Mouse (Mus musculus): ENCODE results near the gene Mgat4e. TPM values are rescaled to one million over a fixed set of nuclear protein-coding genes. Genes with fewer than 3 reads are reported as not detected.
A peak's percentile ranks its signal among the peaks of the same experiment; 100 is the strongest.
"Not testable (repeated sequence)": the region's sequence is repeated elsewhere in the genome, so short reads cannot be mapped to it uniquely, and the experiment has no call there.

Gene Mgat4e
- polyA plus RNA-seq, 1 experiment from 2014 or later: not detected

DNA sequence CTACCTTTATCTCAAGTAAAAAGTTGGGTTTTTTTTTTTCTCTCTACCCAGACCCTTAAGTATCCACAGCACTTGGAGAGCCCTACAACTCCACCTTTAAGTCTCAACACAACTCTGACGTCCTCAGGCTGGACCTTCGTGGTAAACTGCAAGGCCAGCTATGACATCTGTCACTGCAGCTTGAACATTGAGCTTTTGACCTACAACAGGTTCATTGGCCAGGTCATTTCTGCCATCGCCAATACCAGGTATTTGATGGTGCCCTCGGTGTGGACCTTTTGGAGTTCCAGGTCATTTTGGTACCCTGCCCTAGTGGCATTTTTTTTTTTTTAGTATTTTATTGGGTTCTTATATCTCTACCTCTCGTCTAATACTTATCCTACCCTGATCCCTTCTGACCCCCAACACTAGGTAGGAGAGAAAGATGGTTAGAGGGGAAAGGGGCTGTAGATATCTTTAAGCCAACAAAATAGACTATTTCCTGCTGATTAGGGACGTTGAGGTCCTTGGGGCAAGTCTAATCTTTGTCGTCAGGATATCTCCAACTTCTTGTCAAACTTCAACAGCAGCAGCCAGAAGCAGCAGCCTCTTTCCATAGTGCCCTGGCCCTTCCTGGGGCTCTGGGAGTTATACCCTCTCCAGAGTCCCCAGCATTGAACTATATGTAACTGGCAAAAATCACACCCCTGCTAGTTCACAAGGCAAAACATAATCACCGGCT lies 29.3 kb downstream of the Mgat4e start:
- Histone ChIP-seq H3K4me2 (no peak overlapping the region), H3K9ac (no peak overlapping the region), H3K27me3 (replicated peaks) (0 out of 2 replicates have a peak, but pooled peaks cover under 1% of the 10 kb centered on the region), H3K9me3 (no peaks in the 10 kb centered on the region), H3K36me3 (replicated peaks) (no peaks in the 10 kb centered on the region), H3K4me3 (no peak overlapping the region), H3K27ac (no peak overlapping the region), H3K4me1 (peaks cover 5% of the 10 kb centered on the region; the same call in 1 of the 2 replicates)
- no peak for ATAC-seq (replicated peaks)
- WGBS: 85% methylated on average over 8 of the region's 8 CpGs

DNA sequence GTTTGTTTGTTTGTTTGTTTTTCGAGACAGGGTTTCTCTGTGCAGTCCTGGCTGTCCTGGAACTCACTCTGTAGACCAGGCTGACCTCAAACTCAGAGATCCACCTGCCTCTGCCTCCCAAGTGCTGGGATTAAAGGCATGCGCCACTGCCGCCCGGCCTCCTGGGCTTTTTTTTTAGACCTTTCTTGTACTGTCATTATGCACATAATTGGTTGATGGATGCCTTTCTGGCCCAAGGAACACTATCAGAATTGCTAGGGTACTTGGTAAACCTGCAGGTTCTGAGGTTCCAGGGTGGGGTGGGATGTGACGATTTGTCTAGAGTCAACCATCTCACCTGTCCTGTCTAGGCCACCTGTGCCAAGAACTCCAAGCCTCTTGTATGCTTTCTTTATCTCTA lies 30.3 kb downstream of the Mgat4e start:
- WGBS: 97% methylated on average over 5 of the region's 5 CpGs
- H3K4me3 ChIP-seq; H3K4me2 ChIP-seq; H3K27ac ChIP-seq; ATAC-seq (replicated peaks); H3K36me3 ChIP-seq (replicated peaks); H3K9me3 ChIP-seq; H3K9ac ChIP-seq; H3K4me1 ChIP-seq: not testable (repeated sequence)
- H3K27me3 ChIP-seq (replicated peaks): peaks cover 10% of the 10 kb centered on the region; the same call in 1 of the 2 replicates

GRCm38 (mm10) chr1:134518677-134519076 lies 30.8 kb downstream of the Mgat4e start:
- Histone ChIP-seq H3K4me3 (no peak overlapping the region), H3K36me3 (replicated peaks) (no peaks in the 10 kb centered on the region), H3K4me2 (no peak overlapping the region), H3K27me3 (replicated peaks) (peaks cover 11% of the 10 kb centered on the region; the same call in 1 of the 2 replicates), H3K4me1 (peaks cover 5% of the 10 kb centered on the region; the same call in 1 of the 2 replicates), H3K27ac (no peak overlapping the region), H3K9ac (no peak overlapping the region), H3K9me3 (no peaks in the 10 kb centered on the region)
- 7% methylated on average over 7 of the region's 7 CpGs for WGBS
- no peak for ATAC-seq (replicated peaks)

- H3K4me1 ChIP-seq: peaks cover 12% of the 10 kb centered on the region
- not testable (repeated sequence) for ATAC-seq (replicated peaks); H3K4me3 ChIP-seq; H3K4me2 ChIP-seq; H3K9me3 ChIP-seq; H3K9ac ChIP-seq; H3K27ac ChIP-seq; H3K36me3 ChIP-seq (replicated peaks)
- H3K27me3 ChIP-seq (replicated peaks): peaks cover 17% of the 10 kb centered on the region; the same call in 1 of the 2 replicates
- WGBS: 97% methylated on average over 14 of the region's 14 CpGs
These were observed 31.6 kb downstream of the Mgat4e start for GRCm38 (mm10) chr1:134517841-134518240.

DNA sequence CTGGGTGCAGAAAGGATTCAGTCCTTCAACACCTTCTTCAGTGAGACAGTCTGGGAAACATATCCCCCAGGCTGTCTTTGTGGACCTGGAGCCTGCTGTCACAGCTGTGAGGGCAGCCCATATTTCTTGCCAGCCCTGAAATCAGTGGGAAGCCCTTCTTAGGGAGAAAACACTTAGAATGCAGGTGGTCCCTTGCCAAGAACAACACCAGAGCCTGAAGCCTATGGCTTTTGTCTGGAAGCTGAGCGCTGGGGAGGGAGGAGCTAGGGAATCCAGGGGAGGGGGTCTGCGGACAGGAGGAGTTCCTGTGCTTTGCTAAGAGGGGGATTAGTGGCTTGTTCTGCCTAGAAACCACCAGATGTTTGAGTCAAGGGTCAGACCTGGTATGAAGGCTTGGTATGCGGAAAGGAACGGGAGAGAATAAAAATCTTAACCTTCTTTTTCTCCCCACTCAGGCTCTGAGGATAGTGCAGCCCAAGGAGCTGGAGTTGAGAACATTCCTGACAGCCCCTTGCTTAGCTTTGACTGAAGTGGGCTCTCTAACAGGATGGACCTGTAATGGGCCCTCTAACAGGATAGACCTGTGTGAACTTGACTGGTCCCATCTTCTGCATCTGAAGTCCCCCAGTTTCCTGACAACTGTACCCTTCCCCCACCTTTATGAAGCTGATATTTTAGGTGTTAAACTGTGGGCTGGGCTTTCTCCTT lies 32.8 kb downstream of the Mgat4e start:
- H3K36me3 ChIP-seq (replicated peaks): no peaks in the 10 kb centered on the region
- 7% methylated on average over 4 of the region's 4 CpGs for WGBS
- H3K27ac ChIP-seq: no peak overlapping the region
- peaks cover 14% of the 10 kb centered on the region for H3K4me1 ChIP-seq
- H3K4me3 ChIP-seq: no peak overlapping the region
- H3K4me2 ChIP-seq: no peak overlapping the region
- no peaks in the 10 kb centered on the region for H3K9me3 ChIP-seq
- peaks cover 20% of the 10 kb centered on the region; the same call in 1 of the 2 replicates for H3K27me3 ChIP-seq (replicated peaks)
- H3K9ac ChIP-seq: no peak overlapping the region
- 0 out of 2 replicates have a peak, but pooled peaks have one; percentile 6 for ATAC-seq (replicated peaks)

DNA sequence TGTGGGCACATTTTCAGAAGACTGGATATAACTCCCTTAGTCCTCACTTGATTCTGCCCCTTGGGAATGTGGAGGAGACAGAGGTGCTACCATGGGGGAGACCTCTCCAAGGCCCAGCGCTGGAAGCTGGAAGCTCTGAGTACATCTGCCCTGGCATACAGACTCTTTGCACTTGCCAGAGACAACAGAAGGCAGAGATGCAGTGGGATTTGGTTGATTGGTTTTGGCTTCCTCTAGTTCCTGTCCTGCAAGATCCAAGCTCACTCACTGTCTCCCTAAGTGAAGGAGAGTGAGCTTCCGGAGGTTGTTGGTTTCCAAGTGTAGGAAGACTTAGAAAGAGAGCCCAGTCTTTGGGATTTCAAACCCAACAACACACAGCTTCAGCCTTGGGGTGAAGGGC lies 33.6 kb downstream of the Mgat4e start:
- Histone ChIP-seq H3K9ac (no peak overlapping the region), H3K4me3 (no peak overlapping the region), H3K4me2 (no peak overlapping the region), H3K27ac (no peak overlapping the region), H3K4me1 (peaks cover 14% of the 10 kb centered on the region), H3K9me3 (no peaks in the 10 kb centered on the region), H3K36me3 (replicated peaks) (no peaks in the 10 kb centered on the region), H3K27me3 (replicated peaks) (peaks cover 24% of the 10 kb centered on the region)
- 78% methylated on average over 2 of the region's 2 CpGs for WGBS
- ATAC-seq (replicated peaks): no peak

DNA sequence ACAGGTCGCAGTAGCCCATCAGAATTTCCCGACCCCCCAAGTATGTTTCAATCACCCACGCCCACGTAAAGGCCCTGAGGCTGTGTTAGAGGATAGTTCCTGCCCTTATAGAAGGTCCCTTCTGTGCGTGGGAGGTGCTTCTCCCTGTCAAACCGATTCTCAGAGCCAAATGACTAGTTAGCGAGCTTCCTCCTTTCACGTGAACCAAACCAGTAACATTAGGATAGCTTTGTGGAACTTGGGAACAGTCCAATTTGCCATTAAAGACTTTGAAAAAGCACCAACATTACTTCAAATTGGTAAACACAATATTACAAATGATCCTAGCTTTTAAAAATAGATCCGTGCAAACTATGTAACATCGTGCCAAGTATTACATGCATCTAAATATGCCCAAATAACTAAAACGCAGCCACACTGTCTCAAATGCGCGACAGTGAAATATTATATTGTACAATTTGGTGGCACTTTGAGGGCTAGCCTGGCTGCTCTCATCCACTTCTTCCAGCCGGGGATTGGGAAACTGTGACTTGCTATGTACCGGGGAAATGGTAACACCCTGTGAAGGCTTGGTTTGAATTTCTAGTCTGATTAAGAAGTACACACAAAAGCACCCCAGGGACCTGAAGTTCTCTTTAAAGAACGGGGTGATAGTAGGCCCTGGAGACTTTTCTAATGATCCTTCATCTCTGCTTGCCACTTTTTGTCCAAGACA lies 35.4 kb downstream of the Mgat4e start:
- no peak overlapping the region for H3K27ac ChIP-seq
- H3K36me3 ChIP-seq (replicated peaks): no peaks in the 10 kb centered on the region
- WGBS: 42% methylated on average over 16 of the region's 16 CpGs
- H3K4me3 ChIP-seq: peak overlapping the region; percentile 32; the same call in 1 of the 2 replicates
- H3K4me2 ChIP-seq: peak overlapping the region; percentile 56
- H3K9ac ChIP-seq: no peak overlapping the region
- H3K9me3 ChIP-seq: no peaks in the 10 kb centered on the region
- H3K27me3 ChIP-seq (replicated peaks): peaks cover 24% of the 10 kb centered on the region
- H3K4me1 ChIP-seq: peaks cover 14% of the 10 kb centered on the region
- ATAC-seq (replicated peaks): no peak

DNA sequence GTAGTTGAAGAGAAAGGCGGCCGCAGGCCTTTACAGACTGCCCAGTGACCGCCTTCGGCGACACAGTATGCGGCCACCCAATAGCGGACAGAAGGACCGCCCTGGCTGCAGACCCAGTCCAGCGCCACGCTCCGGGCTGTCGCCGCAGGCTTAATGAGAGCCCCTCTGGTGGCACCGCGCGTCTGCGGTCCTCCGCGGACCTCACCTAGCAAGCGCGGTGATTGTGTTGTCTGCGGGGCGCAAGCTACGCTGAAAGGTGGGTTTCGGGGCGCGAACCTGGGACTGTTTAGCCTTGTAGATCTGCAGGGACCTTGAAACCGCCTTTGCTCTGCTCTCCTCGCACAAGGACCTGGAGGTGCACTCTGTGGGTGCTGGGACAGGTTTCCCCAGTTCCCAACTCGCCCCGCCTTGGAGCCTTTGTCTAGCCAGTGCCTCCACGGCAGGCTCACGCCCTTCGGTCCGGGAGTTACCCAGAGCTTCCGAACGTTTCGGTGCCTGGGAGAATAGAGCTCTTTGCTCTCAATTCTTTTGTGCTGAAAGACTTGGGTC lies 36.1 kb downstream of the Mgat4e start:
- 0 out of 2 replicates have a peak, but pooled peaks have one; percentile 42 for ATAC-seq (replicated peaks)
- 1% methylated on average over 38 of the region's 38 CpGs for WGBS
- Histone ChIP-seq H3K4me2 (peak overlapping the region; percentile 56), H3K27me3 (replicated peaks) (peaks cover 24% of the 10 kb centered on the region), H3K4me3 (peak overlapping the region; percentile 32), H3K4me1 (peaks cover 14% of the 10 kb centered on the region), H3K9me3 (no peaks in the 10 kb centered on the region), H3K27ac (no peak overlapping the region), H3K36me3 (replicated peaks) (no peaks in the 10 kb centered on the region), H3K9ac (peak overlapping the region; percentile 28; the same call in 1 of the 2 replicates)

DNA sequence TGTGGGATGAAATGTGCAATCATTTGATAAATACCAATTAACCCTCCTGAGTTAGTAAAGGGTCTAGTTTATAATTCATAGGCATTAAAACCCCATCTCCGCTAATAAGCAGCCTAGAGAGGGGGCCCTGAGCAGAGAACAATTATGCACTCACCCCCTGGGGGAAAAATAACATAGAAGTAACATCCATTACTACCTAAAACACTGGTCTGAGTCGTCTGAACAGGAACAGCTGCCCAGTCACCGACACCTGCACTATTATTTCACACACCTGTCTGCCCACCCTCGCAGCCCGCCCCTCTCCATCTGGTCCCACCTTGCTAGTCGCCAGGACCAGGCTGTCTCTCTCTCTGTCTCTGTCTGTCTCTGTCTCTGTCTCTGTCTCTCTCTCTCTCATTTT lies 36.9 kb downstream of the Mgat4e start:
- no peak overlapping the region for H3K4me2 ChIP-seq
- peaks cover 14% of the 10 kb centered on the region for H3K4me1 ChIP-seq
- H3K27me3 ChIP-seq (replicated peaks): peaks cover 24% of the 10 kb centered on the region
- H3K36me3 ChIP-seq (replicated peaks): 0 out of 2 replicates have a peak, but pooled peaks cover 7% of the 10 kb centered on the region
- no peak overlapping the region for H3K9ac ChIP-seq
- H3K9me3 ChIP-seq: no peaks in the 10 kb centered on the region
- ATAC-seq (replicated peaks): no peak
- 59% methylated on average over 6 of the region's 6 CpGs for WGBS
- no peak overlapping the region for H3K4me3 ChIP-seq
- no peak overlapping the region for H3K27ac ChIP-seq

DNA sequence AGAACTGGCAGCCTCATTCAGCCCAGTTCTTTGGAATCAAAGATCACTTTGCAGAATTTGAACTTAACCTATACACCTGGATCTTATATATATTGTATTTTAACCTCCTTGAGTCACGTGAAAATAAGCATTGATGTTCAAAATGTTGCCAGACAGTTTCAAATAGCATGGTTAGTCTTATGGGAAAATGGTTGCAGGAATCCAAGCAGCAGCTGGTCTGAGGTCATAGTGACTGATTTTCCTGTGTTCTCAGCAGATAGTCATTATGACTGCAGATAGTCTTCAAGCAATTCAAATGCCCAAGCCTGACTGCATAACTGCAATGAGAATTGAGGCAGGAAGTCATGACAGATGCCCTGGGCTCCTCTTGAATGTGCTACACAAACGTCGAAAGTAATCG lies 37.3 kb downstream of the Mgat4e start:
- peaks cover 14% of the 10 kb centered on the region for H3K4me1 ChIP-seq
- 64% methylated on average over 4 of the region's 4 CpGs for WGBS
- H3K9ac ChIP-seq: no peak overlapping the region
- no peak overlapping the region for H3K27ac ChIP-seq
- H3K36me3 ChIP-seq (replicated peaks): 0 out of 2 replicates have a peak, but pooled peaks cover 10% of the 10 kb centered on the region
- H3K9me3 ChIP-seq: no peaks in the 10 kb centered on the region
- ATAC-seq (replicated peaks): no peak
- no peak overlapping the region for H3K4me2 ChIP-seq
- H3K4me3 ChIP-seq: no peak overlapping the region
- H3K27me3 ChIP-seq (replicated peaks): peaks cover 24% of the 10 kb centered on the region

GRCm38 (mm10) chr1:134510018-134510417 lies 39.5 kb downstream of the Mgat4e start:
- no peak for ATAC-seq (replicated peaks)
- Histone ChIP-seq H3K4me3 (no peak overlapping the region), H3K36me3 (replicated peaks) (peaks cover 19% of the 10 kb centered on the region; the same call in 1 of the 2 replicates), H3K9ac (no peak overlapping the region), H3K27me3 (replicated peaks) (peaks cover 22% of the 10 kb centered on the region), H3K4me1 (peaks cover 9% of the 10 kb centered on the region), H3K4me2 (no peak overlapping the region), H3K27ac (no peak overlapping the region), H3K9me3 (no peaks in the 10 kb centered on the region)
- WGBS: 64% methylated on average over 7 of the region's 7 CpGs

GRCm38 (mm10) chr1:134506201-134506600 lies 43.3 kb downstream of the Mgat4e start:
- H3K27me3 ChIP-seq (replicated peaks): no peaks in the 10 kb centered on the region
- no peak for ATAC-seq (replicated peaks)
- no peak overlapping the region for H3K4me3 ChIP-seq
- 96% methylated on average over 8 of the region's 8 CpGs for WGBS
- no peak overlapping the region for H3K27ac ChIP-seq
- peaks cover 19% of the 10 kb centered on the region; the same call in 1 of the 2 replicates for H3K36me3 ChIP-seq (replicated peaks)
- no peaks in the 10 kb centered on the region for H3K9me3 ChIP-seq
- no peaks in the 10 kb centered on the region for H3K4me1 ChIP-seq
- no peak overlapping the region for H3K4me2 ChIP-seq
- H3K9ac ChIP-seq: no peak overlapping the region
